Mouse (Mus musculus) monocyte, adult 5-6 weeks (primary cell): ENCODE data around the gene Prss33. TPM values are rescaled to one million over a fixed set of nuclear protein-coding genes. Genes with fewer than 3 reads are reported as not detected.

Experiments
- ATAC-seq: fragments of 153-309, 156-312 bp; replicated peaks from 2 replicates; pipeline ENCODE4 v1.8.0; 2017; ENCODE audit warnings: mild to moderate bottlenecking; ENCODE audit not compliant: low TSS enrichment, insufficient number of reproducible peaks, severe bottlenecking, poor library complexity, low FRiP score
- total RNA-seq: library from RNA; stranded (forward); fragments of 200-1000, 200-491, 200-594 nt; gene quantifications from 3 replicates; pipeline ENCODE4 v1.2.3, GENCODE M21; 2017

Prss33 gene
- total RNA-seq, 1 experiment from 2014 or later: not detected

- ATAC-seq: peak; percentile 82
Measured at GRCm38 (mm10) chr17:23829064-23829619, 6.7 kb downstream of the Prss33 start, which contains the start of gene Elob. Elob (minus strand) TSS chr17:23829136.

- ATAC-seq: peak; percentile 10; the same call in 1 of the 2 replicates
Measured at GRCm38 (mm10) chr17:23828271-23829001, 7.4 kb downstream of the Prss33 start.

GRCm38 (mm10) chr17:23825591-23825990, 10.3 kb downstream of the Prss33 start:
- no peak for ATAC-seq

GRCm38 (mm10) chr17:23823614-23824013, 12.2 kb downstream of the Prss33 start:
- ATAC-seq: no peak

- no peak for ATAC-seq
Measured at GRCm38 (mm10) chr17:23823018-23823417, 12.8 kb downstream of the Prss33 start.

GRCm38 (mm10) chr17:23822094-23822493, 13.8 kb downstream of the Prss33 start:
- ATAC-seq: no peak

GRCm38 (mm10) chr17:23820731-23821130, 15.1 kb downstream of the Prss33 start:
- no peak for ATAC-seq

- no peak for ATAC-seq
Measured at GRCm38 (mm10) chr17:23819235-23819634, 16.6 kb downstream of the Prss33 start.

GRCm38 (mm10) chr17:23818579-23818978, 17.3 kb downstream of the Prss33 start:
- ATAC-seq: no peak

GRCm38 (mm10) chr17:23815641-23816040, 20.2 kb downstream of the Prss33 start:
- no peak for ATAC-seq

GRCm38 (mm10) chr17:23807918-23808317, 27.9 kb downstream of the Prss33 start:
- ATAC-seq: no peak

GRCm38 (mm10) chr17:23806867-23807266, 29.0 kb downstream of the Prss33 start:
- no peak for ATAC-seq

- no peak for ATAC-seq
Measured at GRCm38 (mm10) chr17:23804426-23805085, 31.3 kb downstream of the Prss33 start.

GRCm38 (mm10) chr17:23803366-23804041, 32.4 kb downstream of the Prss33 start:
- ATAC-seq: peak; percentile 24

GRCm38 (mm10) chr17:23802746-23803365, 33.0 kb downstream of the Prss33 start:
- peak; percentile 97 for ATAC-seq

GRCm38 (mm10) chr17:23801627-23802026, 34.2 kb downstream of the Prss33 start:
- ATAC-seq: no peak

- no peak for ATAC-seq
Measured at GRCm38 (mm10) chr17:23797316-23797715, 38.5 kb downstream of the Prss33 start.

GRCm38 (mm10) chr17:23795323-23795722, 40.5 kb downstream of the Prss33 start:
- no peak for ATAC-seq

- no peak for ATAC-seq
Measured at GRCm38 (mm10) chr17:23791079-23791357, 44.8 kb downstream of the Prss33 start.
